Mouse (Mus musculus) liver, postnatal 0 days (tissue): Measurements from ENCODE around the gene Kcnn1.

Experiments used
- CTCF ChIP-seq: sonication (generic); IDR thresholded peaks from 2 replicates; pipeline ENCODE4 v1.5.1; 2016; ENCODE audit warnings: antibody characterized with exemption, low read depth
- EP300 ChIP-seq: IDR thresholded peaks from 2 replicates; pipeline ENCODE4 v1.6.1; 2016; ENCODE audit warnings: antibody characterized with exemption, low read depth, mild to moderate bottlenecking

GRCm38 (mm10) chr8:70865350-70866000 is 2.4 kb upstream of the Kcnn1 start:
- TF ChIP-seq CTCF (no peak), EP300 (no peak)
